Mouse (Mus musculus) G1E (cell line): ENCODE data around the gene Gtpbp3. TPM values are rescaled to one million over a fixed set of nuclear protein-coding genes. Genes with fewer than 3 reads are reported as not detected.

Experiments
- ATAC-seq: 2 replicates; pipeline ENCODE4 v1.8.0; 2016; ENCODE audit warnings: mild to moderate bottlenecking; ENCODE audit not compliant: insufficient number of reproducible peaks, poor library complexity, low FRiP score, severe bottlenecking; ENCODE audit errors: extremely low read depth
- DNase-seq: peaks from one replicate; pipeline ENCODE4 v3.0.0; 2012; ENCODE audit warnings: low spot score
- H3K27me3 ChIP-seq: 2 replicates; pipeline ENCODE4 v1.6.1; 2012; ENCODE audit warnings: mild to moderate bottlenecking, low read length, inconsistent platforms; ENCODE audit not compliant: insufficient read depth
- H3K36me3 ChIP-seq: replicated peaks from 2 replicates; pipeline ENCODE3; 2012; ENCODE audit warnings: mild to moderate bottlenecking, inconsistent platforms
- H3K4me1 ChIP-seq: 2 replicates; pipeline ENCODE4 v1.6.1; 2012; ENCODE audit warnings: low read depth, low read length, inconsistent platforms, mixed read lengths; ENCODE audit not compliant: insufficient read depth
- H3K4me3 ChIP-seq: 2 replicates; pipeline ENCODE4 v1.5.1; 2012; ENCODE audit warnings: low read depth, mild to moderate bottlenecking, inconsistent platforms, low read length, moderate library complexity, mixed read lengths
- H3K9me3 ChIP-seq: replicated peaks from 2 replicates; pipeline ENCODE4 v1.6.1; 2012; ENCODE audit warnings: inconsistent platforms
- CTCF ChIP-seq: IDR thresholded peaks from 2 replicates; pipeline ENCODE4 v1.5.1; 2012; ENCODE audit warnings: low read depth, low read length, inconsistent platforms, mixed read lengths
- GATA1 ChIP-seq: IDR thresholded peaks from 2 replicates; pipeline ENCODE4 v1.6.1; 2012; ENCODE audit warnings: borderline replicate concordance, low read length, inconsistent platforms, mixed read lengths
- GATA2 ChIP-seq: IDR thresholded peaks from 2 replicates; pipeline ENCODE4 v1.6.1; 2012; ENCODE audit warnings: low read depth, low read length, inconsistent platforms, borderline replicate concordance
- POLR2AphosphoS5 ChIP-seq: IDR thresholded peaks from 2 replicates; pipeline ENCODE4 v1.6.1; 2012; ENCODE audit warnings: low read depth, low read length, inconsistent platforms; ENCODE audit not compliant: insufficient replicate concordance
- TAL1 ChIP-seq: conservative IDR thresholded peaks from 2 replicates; pipeline ENCODE4 v1.6.1; 2012; ENCODE audit warnings: low read depth, low read length, inconsistent platforms, mixed read lengths
- polyA plus RNA-seq: library from polyadenylated mRNA; stranded (reverse); fragments of >175 nt; gene quantifications from 2 replicates; pipeline ENCODE4 v1.2.3, GENCODE M21; 2012
- total RNA-seq, 2 experiments: library from RNA; stranded (forward) in 1 of 2; stranded (reverse) in 1 of 2; fragments of 200-1000 nt in 1 of 2; fragments of >200 nt in 1 of 2; fragmentation: Nextera tagmentation in 1 of 2; gene quantifications; 2 replicates each; pipeline ENCODE4 v1.2.3; 2014 to 2017

Gene Gtpbp3
- total and polyA plus RNA-seq, 3 experiments: 6.4 to 26.1 (median 14.6) TPM

- Histone ChIP-seq H3K27me3 (no peaks in the 10 kb centered on the region), H3K4me1 (peaks cover 51% of the 10 kb centered on the region), H3K4me3 (peak overlapping the region; percentile 77), H3K36me3 (peaks cover 50% of the 10 kb centered on the region), H3K9me3 (0 out of 2 replicates have a peak, but pooled peaks cover 2% of the 10 kb centered on the region)
- no peak for DNase-seq
- ATAC-seq: no peak
- TF ChIP-seq TAL1 (no peak), GATA1 (no peak)
These were observed 25.1 kb upstream of the Gtpbp3 start for GRCm38 (mm10) chr8:71462786-71463185.

DNA sequence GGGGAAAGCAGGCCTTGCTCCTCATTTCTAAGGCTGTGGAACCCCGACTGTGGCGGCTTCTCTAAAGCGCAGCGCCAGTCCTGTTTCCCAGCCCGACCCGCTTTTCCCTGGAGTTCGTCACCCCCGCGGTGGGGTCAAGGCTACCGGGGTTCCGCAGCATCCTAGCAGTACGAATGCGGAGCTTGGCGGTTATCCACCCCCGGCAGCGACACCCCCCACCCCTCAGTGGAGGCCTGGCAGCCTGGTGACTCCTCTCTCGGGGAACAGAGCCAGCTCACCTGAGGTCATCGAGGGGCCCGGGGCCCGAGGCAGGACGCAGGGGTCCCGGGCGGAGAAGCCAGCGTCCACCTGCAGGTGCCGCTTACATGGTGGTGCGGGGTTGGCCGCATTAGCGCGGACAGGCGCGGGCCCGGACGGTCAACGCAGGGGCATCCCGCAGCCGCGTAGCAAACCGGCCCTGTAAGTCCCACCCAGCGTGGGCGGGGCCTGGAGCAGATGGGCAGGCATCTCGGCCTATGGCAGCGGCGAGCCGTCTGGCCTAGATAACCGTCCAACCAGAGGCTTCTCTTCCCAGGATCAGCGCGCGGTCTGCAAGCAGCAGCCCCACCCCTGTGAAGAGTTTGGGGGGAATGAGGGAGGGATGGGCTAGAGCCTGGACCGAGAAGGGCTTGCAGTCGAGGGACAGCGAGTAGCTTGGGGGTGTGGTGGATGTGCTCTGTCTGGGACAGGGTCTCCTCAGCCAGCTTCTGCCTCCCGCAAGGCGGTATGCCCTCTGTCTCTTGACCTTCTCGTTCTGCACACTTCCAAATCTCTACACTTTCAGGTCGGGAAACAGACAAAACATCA, 24.5 kb upstream of the Gtpbp3 start, which contains the start of gene Abhd8:
Gene Abhd8 (minus strand): TSS at position 468 of the 846 bp plus-strand sequence.
- TF ChIP-seq GATA2 (no peak), POLR2AphosphoS5 (no peak), CTCF (no peak), GATA1 (no peak), TAL1 (no peak)
- DNase-seq (peak; percentile 91), ATAC-seq (peak; percentile 69)
- Histone ChIP-seq H3K27me3 (no peaks in the 10 kb centered on the region), H3K9me3 (0 out of 2 replicates have a peak, but pooled peaks cover 2% of the 10 kb centered on the region), H3K36me3 (peaks cover 47% of the 10 kb centered on the region), H3K4me1 (peaks cover 52% of the 10 kb centered on the region), H3K4me3 (peak within 1 kb of the TSS; percentile 77)

- peak; percentile 71 for ATAC-seq
- H3K9me3 ChIP-seq: 0 out of 2 replicates have a peak, but pooled peaks cover 2% of the 10 kb centered on the region
- DNase-seq: peak; percentile 87
- peak within 1 kb of the TSS; percentile 77 for H3K4me3 ChIP-seq
- TF ChIP-seq CTCF (peak; percentile 92), GATA2 (no peak), POLR2AphosphoS5 (no peak), GATA1 (no peak)
- H3K27me3 ChIP-seq: no peaks in the 10 kb centered on the region
- H3K4me1 ChIP-seq: peaks cover 61% of the 10 kb centered on the region
- peaks cover 40% of the 10 kb centered on the region for H3K36me3 ChIP-seq
These were observed 23.1 kb upstream of the Gtpbp3 start, which contains the start of gene Mrpl34 for GRCm38 (mm10) chr8:71464513-71465500. Gene Mrpl34, plus strand, starts transcription at chr8:71464959.

- 0 out of 2 replicates have a peak, but pooled peaks cover 2% of the 10 kb centered on the region for H3K9me3 ChIP-seq
- H3K36me3 ChIP-seq: peaks cover 47% of the 10 kb centered on the region
- ATAC-seq: no peak
- no peak for TF ChIP-seq TAL1
- no peak for TF ChIP-seq CTCF
- TF ChIP-seq GATA2: no peak
- TF ChIP-seq GATA1: no peak
- TF ChIP-seq POLR2AphosphoS5: no peak
- peak overlapping the region; percentile 77 for H3K4me3 ChIP-seq
- DNase-seq: no peak
- no peaks in the 10 kb centered on the region for H3K27me3 ChIP-seq
- peaks cover 70% of the 10 kb centered on the region for H3K4me1 ChIP-seq
These were observed 22.2 kb upstream of the Gtpbp3 start for GRCm38 (mm10) chr8:71465733-71466132.

GRCm38 (mm10) chr8:71466198-71466597, 21.7 kb upstream of the Gtpbp3 start:
- DNase-seq (no peak), ATAC-seq (no peak)
- Histone ChIP-seq H3K27me3 (no peaks in the 10 kb centered on the region), H3K36me3 (peaks cover 47% of the 10 kb centered on the region), H3K9me3 (0 out of 2 replicates have a peak, but pooled peaks cover 1% of the 10 kb centered on the region), H3K4me3 (no peak overlapping the region), H3K4me1 (peaks cover 73% of the 10 kb centered on the region)
- no peak for TF ChIP-seq POLR2AphosphoS5
- TF ChIP-seq CTCF: no peak

- ATAC-seq (no peak), DNase-seq (no peak)
- TF ChIP-seq POLR2AphosphoS5: no peak
- TF ChIP-seq GATA1: no peak
- TF ChIP-seq CTCF: no peak
- no peak for TF ChIP-seq GATA2
- no peak overlapping the region for H3K4me3 ChIP-seq
- peaks cover 50% of the 10 kb centered on the region for H3K36me3 ChIP-seq
- H3K9me3 ChIP-seq: no peaks in the 10 kb centered on the region
- H3K4me1 ChIP-seq: peaks cover 80% of the 10 kb centered on the region
- no peaks in the 10 kb centered on the region for H3K27me3 ChIP-seq
These were observed 20.7 kb upstream of the Gtpbp3 start for GRCm38 (mm10) chr8:71467201-71467600.
